Mouse (Mus musculus) heart, postnatal 14 days (tissue): ENCODE data around the gene Cdkn2c. TPM values are rescaled to one million over a fixed set of nuclear protein-coding genes. Genes with fewer than 3 reads are reported as not detected.

Experiments
- DNase-seq, 2 experiments: peaks; one replicate each; pipeline ENCODE4 v3.0.0; 2021 to 2022
- intact Hi-C: fragments of 180-260 bp; cut with DNase I; formaldehyde crosslinking; loops from one replicate; pipeline ENCODE4 v1.15.1; 2025
- total RNA-seq, 2 experiments: library from RNA; stranded (reverse); gene quantifications; 2 replicates each; pipeline ENCODE4 v1.2.3; 2021

Gene Cdkn2c
- total RNA-seq, 2 experiments from 2014 or later = 19.5 to 23.6 TPM

DNA sequence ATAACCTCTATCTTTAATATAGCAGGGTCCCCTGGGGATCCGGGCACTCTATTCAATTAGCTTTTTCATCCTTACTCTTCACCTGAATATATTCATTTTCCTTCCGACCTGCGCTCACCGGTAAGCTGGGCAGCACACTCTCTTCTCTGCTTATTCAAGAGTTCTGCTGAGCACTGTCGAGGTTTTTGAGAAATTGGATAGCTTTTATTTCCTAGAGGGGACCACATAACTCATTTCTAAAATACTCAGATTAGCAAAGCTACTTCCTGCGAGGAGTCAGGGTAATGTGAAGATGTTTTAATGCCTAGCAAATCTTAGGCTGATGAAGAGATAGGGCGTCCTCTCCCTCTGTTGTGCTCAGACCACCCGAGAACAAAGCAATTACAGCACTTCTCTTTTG, 8.2 kb downstream of the Cdkn2c start:
- intact Hi-C loops = no loop called here
- no peak for DNase-seq

DNA sequence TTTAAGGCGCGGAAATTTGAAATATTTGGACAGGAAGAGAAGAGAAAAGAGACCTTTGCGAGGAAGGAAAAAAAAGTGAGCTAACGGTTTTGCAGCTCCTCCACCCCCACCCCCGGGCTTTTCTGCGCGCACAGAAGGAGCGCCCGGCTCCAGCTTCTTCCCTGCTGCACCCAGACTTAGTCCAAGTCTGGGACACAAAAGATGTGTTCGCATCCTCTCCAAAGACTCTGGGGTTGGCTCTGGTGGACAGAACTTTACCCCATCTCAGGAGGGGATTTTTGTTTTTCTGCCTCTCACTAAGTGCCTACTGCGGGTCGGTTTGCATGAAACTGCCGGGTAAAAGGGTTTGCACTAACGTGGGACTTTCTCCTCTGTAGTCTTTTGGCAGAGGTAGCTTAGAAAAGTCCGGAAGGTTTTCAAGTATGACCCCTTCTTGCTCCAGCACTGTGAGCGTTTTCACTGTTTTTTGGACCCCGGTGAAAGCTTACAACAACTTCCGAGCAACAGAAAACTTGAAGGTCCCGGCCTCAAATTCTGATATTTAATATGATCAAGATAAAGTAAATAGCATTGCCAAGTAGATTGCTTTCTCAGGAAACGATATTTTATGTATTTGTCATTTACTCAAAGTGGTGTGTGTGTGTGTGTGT, 9.0 kb downstream of the Cdkn2c start:
- intact Hi-C loops = no loop called here
- peak; percentile 25 to 26 for DNase-seq

DNA sequence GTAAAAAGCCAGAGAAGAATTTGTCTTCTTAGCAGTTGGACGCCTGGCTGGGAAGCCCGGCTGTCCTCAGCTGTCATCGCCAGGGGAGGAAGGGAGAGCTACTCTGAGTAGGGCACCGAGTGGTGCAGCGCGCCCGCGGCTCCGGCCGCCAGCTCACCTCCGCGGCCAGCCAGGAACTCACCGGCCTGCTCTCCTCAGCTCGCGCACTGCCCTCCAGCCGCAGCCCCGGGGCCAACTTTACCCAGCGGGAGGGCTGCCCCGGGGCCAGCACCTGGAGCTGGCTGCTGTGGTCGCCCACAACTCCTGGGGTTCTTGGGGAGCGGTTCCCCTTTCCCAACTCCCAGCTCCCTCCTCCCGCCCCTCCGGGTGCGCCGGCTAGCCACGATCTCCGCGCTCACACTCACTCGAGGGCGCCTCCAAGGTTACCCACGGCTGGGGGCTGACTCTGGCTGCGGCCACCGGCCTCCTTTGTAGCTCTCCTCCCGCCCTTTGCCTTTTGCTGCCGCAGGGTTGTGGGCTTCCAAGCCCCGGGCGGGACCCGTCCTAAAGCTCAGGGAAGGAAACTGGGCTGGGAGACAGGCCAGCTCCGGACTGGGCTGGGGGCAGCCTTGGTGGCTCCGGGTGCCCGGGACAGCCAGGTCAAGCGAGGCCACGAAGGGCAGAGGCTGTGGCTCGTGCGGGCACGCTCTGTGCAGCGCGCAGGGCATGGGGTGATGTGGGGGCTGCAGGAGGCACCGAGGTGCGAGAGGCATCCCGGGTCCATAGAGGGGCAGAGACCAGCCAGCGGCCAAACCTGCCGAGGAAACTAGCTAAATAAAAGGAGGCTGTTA, 9.8 kb downstream of the Cdkn2c start:
- intact Hi-C loops = no loop called here
- DNase-seq = peak; percentile 69 to 71

DNA sequence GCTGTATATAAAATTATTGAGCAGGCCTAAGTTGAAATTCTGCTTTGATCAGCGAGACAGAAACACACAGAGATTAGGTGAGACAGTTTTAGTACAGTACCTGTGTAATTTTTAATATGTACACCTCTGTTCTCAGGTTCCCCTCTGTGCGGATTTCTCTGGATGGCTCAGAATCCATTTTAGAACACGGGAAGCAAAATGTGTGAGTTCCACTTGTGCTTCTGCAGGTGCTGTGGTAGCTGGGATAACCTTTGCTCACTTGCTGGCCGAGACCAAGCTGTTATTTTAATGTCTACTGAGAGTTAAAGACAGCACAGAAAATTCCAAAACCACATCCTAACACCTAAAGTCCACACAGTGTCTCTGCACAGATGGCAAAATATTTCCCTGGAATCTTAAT, 10.7 kb downstream of the Cdkn2c start:
- intact Hi-C loops = no loop called here

DNA sequence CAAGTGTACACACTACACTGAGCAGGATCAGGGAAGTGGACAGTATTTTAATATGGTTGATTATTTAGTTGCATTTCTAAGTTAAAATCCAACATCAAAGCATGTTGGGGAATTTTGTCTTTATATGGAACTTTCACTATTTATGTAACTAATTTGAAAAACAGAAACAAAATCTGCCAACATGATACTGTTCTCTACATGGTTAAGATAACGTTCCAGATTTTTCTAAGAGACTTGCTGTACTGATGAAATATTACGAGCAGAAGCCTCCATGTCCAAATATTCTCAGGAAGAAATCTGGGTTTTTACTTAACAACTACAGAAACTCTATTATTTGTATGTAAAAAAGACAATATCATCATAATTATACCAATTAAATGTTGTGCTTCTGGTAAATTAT, 11.3 kb downstream of the Cdkn2c start:
- intact Hi-C loops = no loop called here
- no peak for DNase-seq

More for the DNA sequence above, 10.7 kb downstream of the Cdkn2c start:
- no peak for DNase-seq

DNA sequence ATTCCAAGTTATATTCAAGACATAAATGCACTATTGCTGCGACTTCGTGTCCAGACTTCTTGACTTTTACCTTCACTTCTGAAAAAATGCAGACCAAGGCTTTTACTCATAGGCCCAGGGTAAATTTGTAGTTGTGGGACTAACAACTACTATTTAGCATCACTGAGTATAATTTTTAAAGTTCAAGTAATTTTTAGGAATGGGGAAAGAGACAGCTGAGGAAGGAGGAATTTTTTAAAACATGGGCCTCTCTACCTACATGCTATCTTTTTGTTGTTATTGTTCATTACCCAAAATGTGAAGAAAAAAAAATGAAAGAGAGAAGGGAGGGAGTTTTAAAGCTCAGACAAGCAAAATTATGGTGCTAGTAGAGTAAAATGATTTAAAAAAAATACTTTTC, 12.3 kb downstream of the Cdkn2c start:
- DNase-seq = no peak
- intact Hi-C loops = no loop called here

DNA sequence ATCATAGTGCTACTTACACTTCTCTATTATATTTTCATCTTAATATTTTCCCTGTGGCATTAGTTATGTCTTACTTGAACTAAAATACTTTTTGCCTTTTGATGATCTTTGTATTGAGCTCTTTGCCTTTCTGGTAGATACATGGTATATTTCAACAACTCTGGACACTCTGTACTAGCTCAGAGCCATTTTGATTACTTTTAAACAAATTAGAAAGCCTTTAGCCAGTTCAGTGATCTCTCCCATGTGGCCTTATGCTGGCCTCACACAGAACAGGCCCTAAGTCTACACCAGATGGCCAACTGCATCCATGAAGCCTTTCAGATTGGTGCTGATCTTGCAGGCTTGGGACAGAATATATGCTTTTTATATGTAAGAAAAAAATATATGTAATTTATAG, 13.7 kb downstream of the Cdkn2c start:
- DNase-seq = no peak
- intact Hi-C loops = no loop called here

DNA sequence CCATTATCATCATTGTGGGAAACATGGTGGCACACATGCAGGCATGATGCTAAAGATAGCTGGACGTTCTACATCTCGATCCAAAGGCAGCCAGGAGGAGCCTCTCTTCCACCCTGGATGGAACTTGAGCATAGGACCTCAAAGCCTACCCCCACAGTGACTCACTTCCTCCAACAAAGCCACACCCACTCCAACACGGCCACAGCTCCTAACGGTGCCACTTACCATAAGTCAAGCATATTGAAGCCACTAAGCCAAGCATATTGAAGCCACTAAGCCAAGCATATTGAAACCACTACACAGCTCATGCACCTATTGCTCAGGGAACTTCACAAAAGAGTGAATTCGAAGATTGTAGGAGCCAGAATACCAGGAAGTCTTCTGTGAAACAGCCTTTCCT, 17.7 kb downstream of the Cdkn2c start:
- DNase-seq = no peak
- intact Hi-C loops = no loop called here

DNA sequence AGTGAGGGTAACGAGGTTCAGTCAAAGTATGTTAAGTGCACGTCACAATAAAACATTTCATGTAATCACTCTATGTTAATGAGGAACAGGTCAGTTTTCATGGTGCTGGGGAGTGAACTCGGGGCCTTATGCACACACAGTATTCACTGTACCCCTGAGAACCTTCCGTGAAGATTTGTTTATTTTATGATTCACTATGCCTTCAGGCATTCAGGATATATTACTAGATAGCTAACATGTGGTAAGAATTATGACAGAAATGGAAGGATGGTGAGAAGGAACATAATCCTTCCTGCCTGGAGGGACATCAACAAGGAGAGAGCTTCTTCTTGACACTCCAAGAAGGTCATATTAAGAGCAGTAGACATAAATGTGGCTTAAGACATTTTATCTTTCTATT, 19.7 kb downstream of the Cdkn2c start:
- DNase-seq = no peak
- intact Hi-C loops = no loop called here

DNA sequence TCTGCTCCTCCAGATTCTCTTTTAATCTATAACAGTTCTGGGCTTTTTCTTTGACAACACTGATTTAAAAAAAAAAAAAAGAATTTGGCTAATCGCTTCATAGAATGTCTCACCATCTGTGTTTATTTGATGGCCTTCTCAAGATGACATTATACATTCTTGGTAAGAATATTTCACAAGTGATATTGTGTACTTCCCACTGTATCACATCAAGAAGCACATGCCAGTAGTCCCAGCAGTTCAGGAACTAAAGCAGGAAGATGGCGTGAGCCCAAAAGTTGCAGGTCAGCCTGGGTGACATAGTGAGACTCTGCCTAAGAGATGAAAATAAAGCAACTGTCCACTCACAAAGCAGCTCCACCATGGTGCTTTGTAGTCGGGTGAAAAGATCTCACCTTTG, 25.5 kb downstream of the Cdkn2c start:
- peak; percentile 12 to 26 for DNase-seq
- intact Hi-C loops = no loop called here

DNA sequence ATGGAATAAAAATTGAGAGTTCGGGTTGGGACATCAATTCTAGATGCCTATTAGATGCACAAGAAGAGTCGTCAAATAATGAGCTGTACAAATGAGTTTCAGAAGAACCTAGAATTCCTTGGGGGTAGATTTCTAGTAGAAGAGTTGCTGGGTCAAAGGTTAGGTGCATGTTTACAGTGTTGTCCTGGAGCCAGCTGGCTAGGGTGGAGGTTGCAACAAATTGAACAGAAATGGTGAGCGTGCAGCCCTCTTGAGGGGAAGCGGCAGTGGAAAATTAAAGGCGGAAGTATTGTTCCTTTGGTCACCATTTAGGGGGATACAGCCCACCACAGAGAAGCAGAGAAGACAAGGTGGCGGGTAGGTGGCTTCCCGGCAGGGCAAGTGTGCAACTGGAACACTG, 26.8 kb downstream of the Cdkn2c start:
- no peak for DNase-seq

DNA sequence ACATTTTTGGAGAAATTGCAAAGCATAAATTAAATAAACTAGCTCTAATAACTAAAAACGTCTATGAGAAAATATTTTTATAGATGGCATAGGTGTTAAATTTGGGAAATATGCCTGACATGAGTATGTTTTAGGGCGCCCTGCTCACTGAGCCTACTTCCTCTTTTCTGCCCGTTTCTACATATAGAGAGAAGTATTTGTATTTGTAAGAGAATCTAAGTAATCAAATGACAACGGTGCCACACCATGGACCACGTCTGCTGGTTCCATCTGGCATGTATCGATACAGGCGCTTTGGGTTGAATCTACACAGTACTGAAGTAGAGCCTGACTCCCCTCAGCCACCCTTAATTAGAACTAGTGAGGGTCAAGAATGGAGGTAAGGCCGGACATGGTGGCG, 27.6 kb downstream of the Cdkn2c start:
- intact Hi-C loops = no loop called here
- no peak for DNase-seq

More for the DNA sequence above, 26.8 kb downstream of the Cdkn2c start:
- intact Hi-C loops = no loop called here

DNA sequence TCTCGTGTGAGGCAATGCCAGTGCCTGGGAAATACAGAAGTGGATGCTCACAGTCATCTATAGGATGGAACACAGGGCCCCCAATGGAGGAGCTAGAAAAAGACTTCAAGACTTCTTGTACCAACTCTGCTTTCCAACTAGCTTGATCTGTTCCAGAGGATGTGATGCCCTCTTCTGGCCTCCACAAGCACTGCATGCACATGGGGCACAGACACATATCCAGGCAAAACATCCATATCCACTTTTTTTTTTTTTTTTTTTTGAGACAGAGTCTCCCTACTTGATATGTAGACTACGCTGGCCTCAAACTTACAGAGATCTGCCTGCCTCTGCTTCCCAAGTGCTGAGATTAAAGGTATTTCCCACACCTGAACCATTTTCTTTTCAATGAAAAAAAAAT, 32.0 kb downstream of the Cdkn2c start:
- no peak for DNase-seq
- intact Hi-C loops = no loop called here

DNA sequence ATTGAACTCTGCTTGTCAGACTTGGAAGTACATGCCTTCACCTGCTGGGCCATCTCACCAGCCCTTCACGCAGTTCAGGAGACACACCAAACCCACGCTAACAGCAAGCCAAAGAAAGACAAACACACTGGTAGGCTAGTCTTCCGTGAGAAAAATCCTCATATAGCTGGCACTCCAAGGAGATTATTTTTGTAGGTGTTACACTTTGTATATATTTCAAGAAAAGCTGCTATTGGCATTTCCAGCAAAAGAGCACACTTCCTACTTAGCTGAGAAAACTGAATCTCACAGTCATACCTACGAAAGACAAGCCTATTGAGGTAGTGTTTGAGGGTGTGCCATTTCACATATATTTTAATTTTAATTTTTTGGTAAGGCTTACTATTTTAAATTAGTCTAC, 36.0 kb downstream of the Cdkn2c start:
- intact Hi-C loops = no loop called here
- no peak for DNase-seq

DNA sequence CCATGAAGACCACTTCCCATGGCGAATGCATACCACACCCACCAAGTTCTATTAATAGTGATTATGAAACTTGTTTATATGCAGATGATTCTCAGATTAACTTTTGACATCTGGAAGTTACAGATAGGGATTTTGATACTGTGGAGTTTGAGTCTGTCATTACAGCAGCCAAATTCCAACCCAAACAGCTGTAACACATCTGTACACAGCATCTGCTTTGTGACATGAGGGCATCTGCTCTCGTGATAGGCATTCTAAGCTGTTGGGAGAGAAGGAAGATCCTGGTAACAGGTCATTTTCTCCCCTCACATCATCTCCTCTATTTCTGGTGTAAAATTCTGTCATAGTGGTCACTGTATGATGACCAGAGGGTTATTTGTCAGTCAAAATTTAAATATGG, 36.8 kb downstream of the Cdkn2c start:
- intact Hi-C loops = no loop called here
- no peak for DNase-seq

DNA sequence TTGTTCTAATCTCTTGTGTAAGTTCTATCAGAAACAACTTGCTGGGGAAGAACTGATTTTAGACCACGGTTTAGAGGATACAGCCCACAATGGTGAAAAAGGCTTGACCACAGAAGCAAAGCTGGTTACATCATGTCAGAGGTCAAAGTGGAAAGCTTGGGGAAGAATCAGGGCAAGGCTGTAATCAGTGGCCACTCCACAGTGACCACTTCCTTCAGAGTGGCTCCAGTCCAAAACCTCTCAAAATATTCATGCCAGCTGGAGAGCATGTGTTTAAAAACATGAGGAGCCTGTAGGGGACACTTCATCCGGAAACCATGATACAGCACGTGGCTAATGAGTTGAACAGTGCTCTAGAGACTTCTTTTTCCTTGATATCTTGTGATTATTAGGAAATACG, 54.4 kb downstream of the Cdkn2c start:
- intact Hi-C loops = no loop called here
- DNase-seq = peak in 1 of 2 experiments; percentile 1

Other genes starting within 250 kb of the Cdkn2c start
- 100 to 1,000 TPM; 102 to 106 TPM for gene Rnf11, start 182.5 kb downstream of the Cdkn2c start, total RNA-seq
- not detected for gene 4930522H14Rik, start 135.9 kb downstream of the Cdkn2c start, total RNA-seq
- gene Faf1, start 9.4 kb upstream of the Cdkn2c start, total RNA-seq = 10 to 100 TPM; 29.8 to 30.6 TPM